Mouse (Mus musculus) forebrain, embryonic 14.5 days (tissue): ENCODE results near the gene Dapl1. TPM values are rescaled to one million over a fixed set of nuclear protein-coding genes. Genes with fewer than 3 reads are reported as not detected.

ENCODE experiments used
- ATAC-seq: fragments of 200-750 bp; cut with Nextera tagmentation; 2 replicates; pipeline ENCODE4 v1.8.0; 2017; ENCODE audit warnings: mild to moderate bottlenecking, moderate library complexity
- DNase-seq: peaks from one replicate; pipeline ENCODE4 v3.0.0-alpha.2; 2015; ENCODE audit warnings: low spot score
- H3K27ac ChIP-seq: fragments of 300-500 bp; sonication (generic); 2 replicates; pipeline ENCODE4 v1.5.1; 2014; ENCODE audit warnings: low read depth, mild to moderate bottlenecking, control low read depth, low read length, moderate library complexity
- H3K27me3 ChIP-seq: fragments of 300-500 bp; sonication (generic); replicated peaks from 2 replicates; pipeline ENCODE4 v1.6.1; 2014; ENCODE audit warnings: low read length, control low read depth, mixed read lengths; ENCODE audit not compliant: control insufficient read depth, insufficient read depth
- H3K36me3 ChIP-seq: fragments of 300-500 bp; sonication (generic); 2 replicates; pipeline ENCODE4 v1.6.1; 2014; ENCODE audit warnings: low read length, control low read depth; ENCODE audit not compliant: control insufficient read depth, insufficient read depth
- H3K4me1 ChIP-seq: fragments of 300-500 bp; sonication (generic); 2 replicates; pipeline ENCODE4 v1.6.1; 2014; ENCODE audit warnings: antibody characterized with exemption, low read length, control low read depth; ENCODE audit not compliant: control insufficient read depth, insufficient read depth
- H3K4me2 ChIP-seq: fragments of 300-500 bp; sonication (generic); 2 replicates; pipeline ENCODE4 v1.6.1; 2014; ENCODE audit warnings: mild to moderate bottlenecking, control low read depth, low read length
- H3K4me3 ChIP-seq: fragments of 300-500 bp; sonication (generic); 2 replicates; pipeline ENCODE4 v1.5.1; 2014; ENCODE audit warnings: low read depth, low read length, control low read depth
- H3K9ac ChIP-seq: fragments of 300-500 bp; sonication (generic); 2 replicates; pipeline ENCODE4 v1.6.1; 2014; ENCODE audit warnings: mild to moderate bottlenecking, low read length, control low read depth, moderate library complexity
- H3K9me3 ChIP-seq: fragments of 300-500 bp; sonication (generic); replicated peaks from 2 replicates; pipeline ENCODE4 v1.6.1; 2016; ENCODE audit warnings: low read length, control low read depth, mixed read lengths; ENCODE audit not compliant: control insufficient read depth
- WGBS: fragments of 180-500 bp; shearing (Covaris S2); extraction: QIAGEN DNeasy Blood & Tissue Kit; methylation state at CpG from one replicate; pipeline ENCODE4 v1.1.7; 2014; 5-methylcytosine and 5-hydroxymethylcytosine counted together
- polyA plus RNA-seq: library from polyadenylated mRNA; unstranded; fragments of >200 nt; fragmentation: Nextera tagmentation; extraction: Ambion mirVana; gene quantifications from 2 replicates; pipeline ENCODE4 v1.2.1, GENCODE M21; 2014

The Dapl1 gene
- polyA plus RNA-seq, 1 experiment from 2014 or later, result 0.66 TPM

- Histone ChIP-seq H3K9ac (no peak overlapping the region), H3K27ac (no peak overlapping the region), H3K4me2 (no peak overlapping the region), H3K9me3 (no peaks in the 10 kb centered on the region), H3K4me1 (no peaks in the 10 kb centered on the region), H3K36me3 (no peaks in the 10 kb centered on the region), H3K27me3 (no peaks in the 10 kb centered on the region), H3K4me3 (no peak overlapping the region)
- peak; percentile 72 for ATAC-seq
- peak; percentile 61 for DNase-seq
- 17% methylated on average over 1 of the region's 1 CpGs for WGBS
Measured at GRCm38 (mm10) chr2:59552784-59553183, 68.3 kb downstream of the Dapl1 start.

DNA sequence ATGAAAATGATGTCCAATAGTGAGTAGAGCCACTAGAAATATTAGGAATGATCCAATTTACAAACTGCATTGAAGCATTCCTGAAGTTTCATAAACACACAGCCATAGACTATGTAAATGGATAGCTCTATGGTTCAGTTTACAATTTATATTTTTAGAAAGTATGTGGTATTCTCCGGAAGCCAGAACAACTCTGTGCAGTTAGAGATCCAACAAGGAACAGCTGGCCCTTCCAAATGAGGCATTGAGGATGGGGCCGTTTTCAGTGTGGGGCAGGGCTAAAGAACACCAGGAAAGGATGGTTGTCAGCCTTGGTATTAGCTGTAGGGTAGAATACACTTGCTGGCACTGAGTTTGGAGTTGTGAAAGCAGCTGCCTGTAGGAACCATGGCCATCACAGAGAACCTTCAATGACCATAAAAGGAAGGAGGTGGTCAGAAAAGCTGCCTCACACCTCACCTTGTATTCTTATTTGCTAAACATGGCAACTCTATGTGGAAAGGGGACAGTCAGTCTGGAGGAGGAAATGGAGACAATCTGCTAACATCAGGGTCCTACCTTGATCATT lies 70.0 kb downstream of the Dapl1 start:
- no peaks in the 10 kb centered on the region for H3K36me3 ChIP-seq
- H3K27ac ChIP-seq, result no peak overlapping the region
- DNase-seq, result no peak
- H3K4me1 ChIP-seq, result no peaks in the 10 kb centered on the region
- H3K9me3 ChIP-seq, result no peaks in the 10 kb centered on the region
- no peak overlapping the region for H3K4me2 ChIP-seq
- no peak overlapping the region for H3K4me3 ChIP-seq
- 88% methylated on average over 2 of the region's 2 CpGs for WGBS
- no peak for ATAC-seq
- no peaks in the 10 kb centered on the region for H3K27me3 ChIP-seq
- no peak overlapping the region for H3K9ac ChIP-seq

Other genes with a start within 250 kb of the Dapl1 start
- 4.9 and 5.9 TPM in 2 replicates for gene Tanc1, start 127.4 kb downstream of the Dapl1 start, polyA plus RNA-seq